Mouse (Mus musculus): ENCODE measurements at regions not wholly inside any gene's neighbourhood (a gene's known extent, or its start where the extent isn't known, plus 50 kb on each side); places are given as distances from the start of the nearest gene placed in this dataset.

GRCm38 (mm10) chr10:53482919-53483318, 103.2 kb upstream of the Cep85l start:
- no peaks in the 10 kb centered on the region for H3K4me1 ChIP-seq (ENCODE audit: control insufficient read depth, insufficient read depth, low read length)
- H3K27me3 ChIP-seq (ENCODE audit: control insufficient read depth, insufficient read depth, low read length): no peaks in the 10 kb centered on the region
- WGBS: 90% methylated on average over 3 of the region's 3 CpGs
- no peak overlapping the region for H3K27ac ChIP-seq (ENCODE audit: low read depth, low read length)
- H3K4me3 ChIP-seq (ENCODE audit: low read depth, low read length): no peak overlapping the region
- H3K9me3 ChIP-seq (ENCODE audit: control insufficient read depth, low read length): no peaks in the 10 kb centered on the region
- DNase-seq (ENCODE audit: low spot score) (no peak), ATAC-seq (ENCODE audit: insufficient read depth, low FRiP score, low TSS enrichment) (no peak)
- H3K4me2 ChIP-seq (ENCODE audit: low read depth): no peak overlapping the region
- H3K9ac ChIP-seq (ENCODE audit: low read length): no peak overlapping the region
- H3K36me3 ChIP-seq (ENCODE audit: control insufficient read depth, insufficient read depth, low read length): no peaks in the 10 kb centered on the region

GRCm38 (mm10) chr10:53470200-53470599, 90.5 kb upstream of the Cep85l start:
- no peak for DNase-seq (ENCODE audit: low spot score)
- no peak for ATAC-seq (ENCODE audit: insufficient read depth, low FRiP score, low TSS enrichment)
- Histone ChIP-seq H3K36me3 (ENCODE audit: control insufficient read depth, insufficient read depth, low read length) (no peaks in the 10 kb centered on the region), H3K4me1 (ENCODE audit: control insufficient read depth, insufficient read depth, low read length) (no peaks in the 10 kb centered on the region), H3K4me3 (ENCODE audit: low read depth, low read length) (no peak overlapping the region), H3K27ac (ENCODE audit: low read depth, low read length) (no peak overlapping the region), H3K4me2 (ENCODE audit: low read depth) (no peak overlapping the region), H3K27me3 (ENCODE audit: control insufficient read depth, insufficient read depth, low read length) (no peaks in the 10 kb centered on the region), H3K9ac (ENCODE audit: low read length) (no peak overlapping the region), H3K9me3 (ENCODE audit: control insufficient read depth, low read length) (peaks cover 4% of the 10 kb centered on the region)
- 92% methylated on average over 3 of the region's 3 CpGs for WGBS

DNA sequence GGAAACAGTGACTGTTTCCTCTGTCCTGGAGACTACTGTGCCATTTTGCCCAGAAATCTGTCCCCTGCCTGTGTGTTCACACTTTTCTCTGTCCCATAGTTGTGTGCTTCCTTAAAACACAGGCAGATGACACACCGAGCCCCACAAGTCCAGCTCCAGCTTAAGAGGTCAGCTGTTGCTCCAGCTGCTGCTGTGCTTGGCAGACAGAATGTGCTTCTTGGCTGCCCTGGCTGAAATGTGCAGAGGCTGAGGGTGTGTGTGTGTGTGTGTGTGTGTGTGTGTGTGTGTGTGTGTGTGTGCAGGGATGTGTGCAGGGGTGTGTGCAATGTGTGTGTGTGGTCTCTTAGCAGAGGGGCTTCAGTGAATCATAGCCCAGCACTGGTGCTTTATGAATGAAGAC, 89.9 kb upstream of the Cep85l start:
- no peaks in the 10 kb centered on the region for H3K27me3 ChIP-seq (ENCODE audit: control insufficient read depth, insufficient read depth, low read length)
- no peak for ATAC-seq (ENCODE audit: insufficient read depth, low FRiP score, low TSS enrichment)
- no peak overlapping the region for H3K4me3 ChIP-seq (ENCODE audit: low read depth, low read length)
- H3K4me1 ChIP-seq (ENCODE audit: control insufficient read depth, insufficient read depth, low read length): no peaks in the 10 kb centered on the region
- no peak for DNase-seq (ENCODE audit: low spot score)
- 75% methylated on average over 1 of the region's 1 CpGs for WGBS
- H3K9ac ChIP-seq (ENCODE audit: low read length): no peak overlapping the region
- peaks cover 4% of the 10 kb centered on the region for H3K9me3 ChIP-seq (ENCODE audit: control insufficient read depth, low read length)
- no peaks in the 10 kb centered on the region for H3K36me3 ChIP-seq (ENCODE audit: control insufficient read depth, insufficient read depth, low read length)
- H3K4me2 ChIP-seq (ENCODE audit: low read depth): no peak overlapping the region
- H3K27ac ChIP-seq (ENCODE audit: low read depth, low read length): no peak overlapping the region

GRCm38 (mm10) chr10:53468293-53468545, 88.5 kb upstream of the Cep85l start:
- no peak overlapping the region for H3K4me3 ChIP-seq (ENCODE audit: low read depth, low read length)
- ATAC-seq (ENCODE audit: insufficient read depth, low FRiP score, low TSS enrichment) (no peak), DNase-seq (ENCODE audit: low spot score) (no peak)
- H3K27ac ChIP-seq (ENCODE audit: low read depth, low read length): no peak overlapping the region
- no peak overlapping the region for H3K9ac ChIP-seq (ENCODE audit: low read length)
- H3K9me3 ChIP-seq (ENCODE audit: control insufficient read depth, low read length): peaks cover 4% of the 10 kb centered on the region
- no peak overlapping the region for H3K4me2 ChIP-seq (ENCODE audit: low read depth)
- no peaks in the 10 kb centered on the region for H3K36me3 ChIP-seq (ENCODE audit: control insufficient read depth, insufficient read depth, low read length)
- no peaks in the 10 kb centered on the region for H3K4me1 ChIP-seq (ENCODE audit: control insufficient read depth, insufficient read depth, low read length)
- H3K27me3 ChIP-seq (ENCODE audit: control insufficient read depth, insufficient read depth, low read length): no peaks in the 10 kb centered on the region
- 95% methylated on average over 3 of the region's 3 CpGs for WGBS

DNA sequence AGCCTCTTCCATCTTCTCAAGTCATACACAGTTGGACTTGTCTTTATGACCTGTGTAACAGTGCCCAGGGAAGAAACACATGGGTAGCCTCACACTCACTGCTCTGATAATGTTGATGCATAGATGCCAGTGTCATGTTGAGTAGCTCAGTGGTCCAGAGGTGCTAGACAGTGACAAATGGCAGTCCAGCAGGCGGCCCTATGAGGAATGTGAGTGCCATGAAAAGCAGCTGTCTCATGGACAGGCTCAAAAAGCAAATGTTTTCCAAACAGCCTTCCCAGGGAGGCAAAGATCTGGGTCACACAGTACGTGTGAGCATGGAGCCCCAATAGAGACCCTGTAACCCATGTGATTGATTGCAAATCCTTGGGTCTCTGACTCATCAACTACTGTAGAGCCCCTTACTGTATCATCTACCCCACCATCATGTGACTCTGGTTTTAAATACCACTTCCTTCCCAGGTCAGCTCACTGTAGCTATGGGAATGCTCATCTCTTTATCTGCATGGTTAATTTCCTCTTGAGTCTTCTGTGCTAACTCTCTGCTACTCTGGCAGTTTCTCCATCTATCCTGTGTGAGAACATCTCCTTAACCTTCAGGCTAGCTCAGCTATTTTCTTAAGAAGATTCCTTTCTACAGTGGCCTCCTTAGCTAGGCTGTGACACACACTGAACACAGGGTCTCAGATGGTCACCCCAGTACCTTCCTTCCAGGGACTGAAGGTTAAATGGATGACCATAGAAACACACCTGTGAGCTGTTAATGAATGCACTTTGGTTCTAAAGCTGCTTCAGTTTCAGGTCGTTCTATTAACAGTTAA, 87.9 kb upstream of the Cep85l start:
- Histone ChIP-seq H3K36me3 (ENCODE audit: control insufficient read depth, insufficient read depth, low read length) (no peaks in the 10 kb centered on the region), H3K9me3 (ENCODE audit: control insufficient read depth, low read length) (peaks cover 4% of the 10 kb centered on the region), H3K9ac (ENCODE audit: low read length) (no peak overlapping the region), H3K27me3 (ENCODE audit: control insufficient read depth, insufficient read depth, low read length) (no peaks in the 10 kb centered on the region), H3K27ac (ENCODE audit: low read depth, low read length) (no peak overlapping the region), H3K4me1 (ENCODE audit: control insufficient read depth, insufficient read depth, low read length) (no peaks in the 10 kb centered on the region; the same call in 1 of the 2 replicates), H3K4me3 (ENCODE audit: low read depth, low read length) (no peak overlapping the region), H3K4me2 (ENCODE audit: low read depth) (no peak overlapping the region)
- WGBS: 69% methylated on average over 3 of the region's 3 CpGs
- ATAC-seq (ENCODE audit: insufficient read depth, low FRiP score, low TSS enrichment) (no peak), DNase-seq (ENCODE audit: low spot score) (no peak)

- Histone ChIP-seq H3K4me3 (ENCODE audit: low read depth, low read length) (no peak overlapping the region), H3K4me1 (ENCODE audit: control insufficient read depth, insufficient read depth, low read length) (no peaks in the 10 kb centered on the region; the same call in 1 of the 2 replicates), H3K9ac (ENCODE audit: low read length) (no peak overlapping the region), H3K4me2 (ENCODE audit: low read depth) (no peak overlapping the region), H3K9me3 (ENCODE audit: control insufficient read depth, low read length) (peaks cover under 1% of the 10 kb centered on the region; the same call in 1 of the 2 replicates), H3K27ac (ENCODE audit: low read depth, low read length) (no peak overlapping the region), H3K27me3 (ENCODE audit: control insufficient read depth, insufficient read depth, low read length) (no peaks in the 10 kb centered on the region), H3K36me3 (ENCODE audit: control insufficient read depth, insufficient read depth, low read length) (no peaks in the 10 kb centered on the region)
- WGBS: 70% methylated on average over 1 of the region's 1 CpGs
- DNase-seq (ENCODE audit: low spot score) (no peak), ATAC-seq (ENCODE audit: insufficient read depth, low FRiP score, low TSS enrichment) (no peak)
Observed at GRCm38 (mm10) chr10:53466851-53467250, 87.1 kb upstream of the Cep85l start.

DNA sequence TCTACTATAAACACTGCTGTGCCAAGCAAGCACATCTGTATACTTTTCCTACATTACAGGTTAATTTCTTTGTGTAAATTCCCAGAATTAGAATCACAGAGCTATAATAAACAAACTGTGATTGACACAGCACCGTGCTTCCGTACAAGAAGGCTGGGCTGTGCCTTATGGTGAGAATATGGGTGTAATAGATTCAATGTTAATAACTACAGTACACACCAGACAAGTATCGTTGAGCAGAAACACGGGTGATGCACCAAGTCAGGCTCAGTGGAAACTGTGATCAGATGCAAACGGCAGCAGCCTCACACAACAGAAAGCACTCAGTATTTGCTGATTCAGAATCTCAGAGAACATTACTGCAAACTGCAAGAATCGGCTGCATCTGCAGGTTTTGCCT, 86.5 kb upstream of the Cep85l start:
- DNase-seq (ENCODE audit: low spot score) (no peak), ATAC-seq (ENCODE audit: insufficient read depth, low FRiP score, low TSS enrichment) (no peak)
- no peak overlapping the region for H3K9ac ChIP-seq (ENCODE audit: low read length)
- H3K9me3 ChIP-seq (ENCODE audit: control insufficient read depth, low read length): no peaks in the 10 kb centered on the region
- 88% methylated on average over 6 of the region's 6 CpGs for WGBS
- no peak overlapping the region for H3K4me3 ChIP-seq (ENCODE audit: low read depth, low read length)
- no peaks in the 10 kb centered on the region for H3K27me3 ChIP-seq (ENCODE audit: control insufficient read depth, insufficient read depth, low read length)
- no peak overlapping the region for H3K4me2 ChIP-seq (ENCODE audit: low read depth)
- H3K36me3 ChIP-seq (ENCODE audit: control insufficient read depth, insufficient read depth, low read length): no peaks in the 10 kb centered on the region
- H3K4me1 ChIP-seq (ENCODE audit: control insufficient read depth, insufficient read depth, low read length): no peaks in the 10 kb centered on the region; the same call in 1 of the 2 replicates
- no peak overlapping the region for H3K27ac ChIP-seq (ENCODE audit: low read depth, low read length)

- Histone ChIP-seq H3K27ac (ENCODE audit: low read depth, low read length) (no peak overlapping the region), H3K4me2 (ENCODE audit: low read depth) (no peak overlapping the region), H3K9me3 (ENCODE audit: control insufficient read depth, low read length) (no peaks in the 10 kb centered on the region), H3K4me1 (ENCODE audit: control insufficient read depth, insufficient read depth, low read length) (no peaks in the 10 kb centered on the region; the same call in 1 of the 2 replicates), H3K36me3 (ENCODE audit: control insufficient read depth, insufficient read depth, low read length) (no peaks in the 10 kb centered on the region), H3K9ac (ENCODE audit: low read length) (no peak overlapping the region), H3K27me3 (ENCODE audit: control insufficient read depth, insufficient read depth, low read length) (no peaks in the 10 kb centered on the region), H3K4me3 (ENCODE audit: low read depth, low read length) (no peak overlapping the region)
- DNase-seq (ENCODE audit: low spot score) (no peak), ATAC-seq (ENCODE audit: insufficient read depth, low FRiP score, low TSS enrichment) (no peak)
Observed at GRCm38 (mm10) chr10:53464581-53464980, 84.8 kb upstream of the Cep85l start.

- H3K9me3 ChIP-seq (ENCODE audit: control insufficient read depth, low read length): no peaks in the 10 kb centered on the region
- 55% methylated on average over 6 of the region's 6 CpGs for WGBS
Observed at GRCm38 (mm10) chr10:53464006-53464405, 84.3 kb upstream of the Cep85l start.

More at GRCm38 (mm10) chr10:53464006-53464405, 84.3 kb upstream of the Cep85l start:
- no peaks in the 10 kb centered on the region; the same call in 1 of the 2 replicates for H3K4me1 ChIP-seq (ENCODE audit: control insufficient read depth, insufficient read depth, low read length)
- ATAC-seq (ENCODE audit: insufficient read depth, low FRiP score, low TSS enrichment) (no peak), DNase-seq (ENCODE audit: low spot score) (no peak)
- H3K27me3 ChIP-seq (ENCODE audit: control insufficient read depth, insufficient read depth, low read length): no peaks in the 10 kb centered on the region
- no peak overlapping the region for H3K9ac ChIP-seq (ENCODE audit: low read length)
- H3K27ac ChIP-seq (ENCODE audit: low read depth, low read length): no peak overlapping the region
- no peak overlapping the region for H3K4me3 ChIP-seq (ENCODE audit: low read depth, low read length)
- H3K36me3 ChIP-seq (ENCODE audit: control insufficient read depth, insufficient read depth, low read length): no peaks in the 10 kb centered on the region
- no peak overlapping the region for H3K4me2 ChIP-seq (ENCODE audit: low read depth)

Measured in neural tube, embryonic 11.5 days (tissue).